Mouse (Mus musculus) forebrain, embryonic 15.5 days (tissue): ENCODE results near the gene Rusc2. TPM values are rescaled to one million over a fixed set of nuclear protein-coding genes. Genes with fewer than 3 reads are reported as not detected.

ENCODE experiments used
- ATAC-seq: fragments of 200-750 bp; cut with Nextera tagmentation; replicated peaks from 2 replicates; pipeline ENCODE4 v1.8.0; 2017; ENCODE audit warnings: mild to moderate bottlenecking, moderate TSS enrichment, moderate library complexity
- H3K27ac ChIP-seq: fragments of 300-500 bp; sonication (generic); replicated peaks from 2 replicates; pipeline ENCODE4 v1.5.1; 2015; ENCODE audit warnings: mild to moderate bottlenecking, inconsistent platforms
- H3K27me3 ChIP-seq: fragments of 300-500 bp; sonication (generic); 2 replicates; pipeline ENCODE4 v1.6.1; 2015; ENCODE audit warnings: inconsistent platforms
- H3K36me3 ChIP-seq: fragments of 300-500 bp; sonication (generic); 2 replicates; pipeline ENCODE4 v1.6.1; 2015; ENCODE audit warnings: mild to moderate bottlenecking, inconsistent platforms
- H3K4me1 ChIP-seq: fragments of 300-500 bp; sonication (generic); 2 replicates; pipeline ENCODE4 v1.6.1; 2015; ENCODE audit warnings: inconsistent platforms
- H3K4me2 ChIP-seq: fragments of 300-500 bp; sonication (generic); replicated peaks from 2 replicates; pipeline ENCODE4 v1.6.1; 2015; ENCODE audit warnings: mild to moderate bottlenecking, inconsistent platforms
- H3K4me3 ChIP-seq: fragments of 300-500 bp; sonication (generic); 2 replicates; pipeline ENCODE4 v1.5.1; 2015; ENCODE audit warnings: mild to moderate bottlenecking, inconsistent platforms
- H3K9ac ChIP-seq: fragments of 300-500 bp; sonication (generic); replicated peaks from 2 replicates; pipeline ENCODE4 v1.6.1; 2015; ENCODE audit warnings: mild to moderate bottlenecking, inconsistent platforms
- H3K9me3 ChIP-seq: fragments of 300-500 bp; sonication (generic); 2 replicates; pipeline ENCODE4 v1.6.1; 2016; ENCODE audit warnings: inconsistent platforms
- WGBS: fragments of 180-500 bp; shearing (Covaris S2); methylation state at CpG from one replicate; pipeline ENCODE4 v1.1.7; 2015; ENCODE audit warnings: mixed read lengths; 5-methylcytosine and 5-hydroxymethylcytosine counted together
- polyA plus RNA-seq: library from polyadenylated mRNA; unstranded; fragments of >200 nt; fragmentation: Nextera tagmentation; extraction: Ambion mirVana; gene quantifications from 2 replicates; pipeline ENCODE4 v1.2.1, GENCODE M21; 2015

Gene Rusc2
- polyA plus RNA-seq, 1 experiment from 2014 or later, result 59.8 TPM

DNA sequence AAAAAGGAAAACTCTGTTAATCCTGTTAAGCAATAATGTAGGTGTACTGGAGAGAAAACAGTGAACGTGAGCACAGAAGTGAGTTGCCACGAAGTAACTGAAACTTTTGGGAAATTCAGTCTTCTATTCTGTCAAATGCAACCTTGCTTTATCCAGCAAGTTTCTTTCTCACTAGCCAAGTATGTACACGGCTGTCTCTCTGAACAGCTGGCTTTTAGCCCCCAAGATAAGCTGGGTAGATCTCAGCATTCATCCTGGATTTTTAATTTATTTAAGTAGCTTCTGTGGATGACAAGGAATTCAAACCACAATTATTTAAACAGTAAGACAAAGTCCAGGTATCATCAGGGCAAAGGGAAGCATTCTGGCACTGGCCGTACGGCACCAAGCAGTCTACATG is 14.5 kb upstream of the Rusc2 start:
- H3K4me2 ChIP-seq, result no peak overlapping the region
- 84% methylated on average over 5 of the region's 5 CpGs for WGBS
- no peaks in the 10 kb centered on the region for H3K4me1 ChIP-seq
- H3K27me3 ChIP-seq, result no peaks in the 10 kb centered on the region
- no peak overlapping the region for H3K27ac ChIP-seq
- H3K9ac ChIP-seq, result no peak overlapping the region
- ATAC-seq, result no peak
- H3K4me3 ChIP-seq, result no peak overlapping the region
- no peaks in the 10 kb centered on the region for H3K36me3 ChIP-seq
- no peaks in the 10 kb centered on the region for H3K9me3 ChIP-seq

DNA sequence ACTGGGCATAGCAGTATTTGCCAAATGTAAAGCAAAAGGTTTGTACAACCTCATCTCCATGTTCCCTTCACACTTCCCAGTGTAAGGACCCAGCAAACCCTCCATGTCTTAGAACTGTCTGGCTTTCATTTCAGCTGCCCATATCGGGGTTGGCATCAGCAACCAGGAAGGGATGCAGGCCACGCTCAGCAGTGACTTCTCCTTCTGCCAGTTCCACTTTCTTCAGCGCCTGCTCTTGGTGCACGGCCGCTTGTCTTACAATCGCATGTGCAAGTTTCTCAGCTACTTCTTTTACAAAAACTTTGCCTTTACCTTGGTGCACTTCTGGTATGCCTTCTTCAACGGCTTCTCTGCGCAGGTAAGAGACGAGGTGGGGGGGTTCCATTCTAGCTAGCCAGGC is 14.0 kb upstream of the Rusc2 start:
- no peak for ATAC-seq
- H3K27me3 ChIP-seq, result no peaks in the 10 kb centered on the region
- H3K4me2 ChIP-seq, result no peak overlapping the region
- no peak overlapping the region for H3K4me3 ChIP-seq
- H3K9ac ChIP-seq, result no peak overlapping the region
- no peaks in the 10 kb centered on the region for H3K9me3 ChIP-seq
- WGBS, result 93% methylated on average over 9 of the region's 9 CpGs
- H3K27ac ChIP-seq, result no peak overlapping the region
- no peaks in the 10 kb centered on the region for H3K4me1 ChIP-seq
- H3K36me3 ChIP-seq, result no peaks in the 10 kb centered on the region

DNA sequence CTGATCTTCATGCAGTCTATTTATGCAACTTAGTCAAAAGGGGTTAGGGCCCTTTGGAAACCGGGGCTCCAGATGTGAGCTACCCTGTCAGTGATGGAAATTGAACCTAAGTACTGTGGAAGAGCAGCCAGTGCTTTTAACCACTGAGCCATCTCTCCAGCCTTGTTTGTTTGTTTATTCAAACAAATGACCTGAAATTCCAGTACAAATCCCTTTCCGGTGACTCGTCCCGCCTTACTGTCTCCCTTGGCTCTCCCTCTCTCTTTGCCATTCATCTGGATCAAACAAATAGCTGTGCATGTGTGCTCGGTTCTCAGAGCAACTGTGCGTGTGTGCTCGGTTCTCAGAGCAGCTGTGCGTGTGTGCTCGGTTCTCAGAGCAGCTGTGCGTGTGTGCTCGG is 10.4 kb upstream of the Rusc2 start:
- WGBS, result 79% methylated on average over 11 of the region's 11 CpGs
- Histone ChIP-seq H3K4me2 (no peak overlapping the region), H3K27me3 (no peaks in the 10 kb centered on the region), H3K9ac (no peak overlapping the region), H3K36me3 (no peaks in the 10 kb centered on the region), H3K27ac (no peak overlapping the region), H3K4me3 (no peak overlapping the region), H3K4me1 (no peaks in the 10 kb centered on the region), H3K9me3 (no peaks in the 10 kb centered on the region)
- ATAC-seq, result no peak

DNA sequence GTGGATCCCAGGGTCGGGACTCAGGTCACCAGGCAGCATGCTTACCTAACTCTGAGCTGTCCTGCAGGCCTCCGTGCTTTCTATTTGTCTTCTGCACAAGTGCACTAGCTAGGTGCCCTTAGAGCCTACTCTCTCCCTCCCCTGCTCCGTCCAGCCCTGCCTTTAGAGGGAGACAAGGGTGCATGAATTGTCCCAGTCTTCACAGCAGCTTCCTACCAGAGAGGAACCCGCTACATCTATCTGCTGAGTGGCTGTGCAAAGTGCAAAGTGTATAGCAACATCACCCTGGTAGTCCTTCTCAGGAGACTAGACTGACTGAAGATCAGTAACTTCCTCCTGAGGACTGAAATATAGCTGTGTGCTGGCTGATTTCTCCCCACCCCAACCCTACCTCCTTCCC is 9.6 kb upstream of the Rusc2 start:
- 75% methylated on average over 4 of the region's 4 CpGs for WGBS
- no peaks in the 10 kb centered on the region for H3K9me3 ChIP-seq
- no peaks in the 10 kb centered on the region for H3K4me1 ChIP-seq
- H3K27ac ChIP-seq, result no peak overlapping the region
- ATAC-seq, result no peak
- no peaks in the 10 kb centered on the region for H3K36me3 ChIP-seq
- H3K27me3 ChIP-seq, result no peaks in the 10 kb centered on the region
- H3K9ac ChIP-seq, result no peak overlapping the region
- no peak overlapping the region for H3K4me3 ChIP-seq
- no peak overlapping the region for H3K4me2 ChIP-seq

DNA sequence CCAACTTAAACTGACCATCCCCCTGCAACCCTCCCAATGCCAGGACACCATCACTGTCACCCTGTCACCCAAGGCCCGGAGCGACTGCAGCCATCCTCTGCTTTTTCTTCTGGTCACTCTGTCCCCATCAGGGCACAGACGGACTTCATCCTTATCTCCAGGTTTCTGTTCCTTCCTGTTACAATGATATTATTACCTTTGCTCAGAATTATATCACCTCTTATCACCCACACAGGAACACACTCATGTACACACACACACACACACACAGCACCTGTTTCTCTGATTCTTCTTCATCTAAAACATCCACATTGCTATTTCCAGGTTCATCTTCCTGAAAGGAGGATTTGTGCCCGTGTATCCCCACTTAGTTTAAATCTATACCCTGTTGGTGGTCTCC is 7.5 kb upstream of the Rusc2 start:
- 84% methylated on average over 4 of the region's 4 CpGs for WGBS
- Histone ChIP-seq H3K27ac (no peak overlapping the region), H3K4me1 (no peaks in the 10 kb centered on the region), H3K27me3 (no peaks in the 10 kb centered on the region), H3K9ac (no peak overlapping the region), H3K9me3 (no peaks in the 10 kb centered on the region), H3K36me3 (no peaks in the 10 kb centered on the region), H3K4me3 (no peak overlapping the region), H3K4me2 (no peak overlapping the region)
- ATAC-seq, result no peak

DNA sequence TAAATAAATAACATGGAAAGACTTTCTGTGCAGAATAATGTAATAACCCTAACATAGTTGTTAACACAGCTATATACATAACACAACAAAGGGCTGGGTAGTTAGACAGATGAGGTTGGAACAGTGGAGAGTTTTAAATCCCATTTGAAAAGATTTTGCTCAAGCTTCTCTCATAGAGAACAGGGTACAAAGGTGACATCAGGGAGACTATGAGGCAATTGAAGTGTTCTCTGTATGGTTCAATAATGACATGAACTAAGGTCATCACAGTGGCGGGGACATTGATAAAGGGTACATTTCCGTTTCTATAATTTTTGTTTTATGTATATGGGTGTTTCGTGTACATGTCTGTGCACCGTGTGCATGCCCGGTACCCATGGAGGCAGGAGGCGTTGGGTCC is 2.2 kb upstream of the Rusc2 start:
- peaks cover 29% of the 10 kb centered on the region for H3K4me1 ChIP-seq
- ATAC-seq, result no peak
- no peak overlapping the region for H3K27ac ChIP-seq
- H3K27me3 ChIP-seq, result no peaks in the 10 kb centered on the region
- H3K4me3 ChIP-seq, result no peak overlapping the region
- 88% methylated on average over 6 of the region's 6 CpGs for WGBS
- no peak overlapping the region for H3K4me2 ChIP-seq
- no peaks in the 10 kb centered on the region for H3K36me3 ChIP-seq
- H3K9ac ChIP-seq, result no peak overlapping the region
- no peaks in the 10 kb centered on the region for H3K9me3 ChIP-seq

DNA sequence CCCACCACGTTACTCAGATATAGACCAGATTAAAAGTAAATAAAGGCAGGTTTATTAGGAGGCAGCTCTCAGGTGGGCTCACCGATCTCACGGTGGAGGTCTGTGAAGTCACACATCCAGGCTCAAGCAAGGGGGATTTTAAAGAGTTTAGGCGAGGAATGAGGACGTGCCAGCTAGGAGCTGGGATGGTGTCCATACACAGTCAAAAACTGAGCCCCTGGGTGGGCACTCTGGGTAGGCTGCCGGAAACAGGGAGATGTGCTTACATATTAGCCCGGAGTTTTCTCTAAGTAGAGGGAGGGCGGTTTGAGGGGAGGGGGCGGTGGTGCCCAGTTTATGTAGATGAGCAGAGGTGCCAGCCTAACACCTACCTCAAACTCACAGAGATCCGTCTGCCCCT is 828 bp upstream of the Rusc2 start:
- Histone ChIP-seq H3K9me3 (no peaks in the 10 kb centered on the region), H3K9ac (peak overlapping the region; percentile 73), H3K36me3 (no peaks in the 10 kb centered on the region), H3K4me1 (peaks cover 29% of the 10 kb centered on the region), H3K27me3 (no peaks in the 10 kb centered on the region), H3K4me3 (peak overlapping the region; percentile 56), H3K27ac (no peak overlapping the region), H3K4me2 (peak overlapping the region; percentile 80)
- peak; percentile 3; the same call in 1 of the 2 replicates for ATAC-seq
- WGBS, result 49% methylated on average over 10 of the region's 10 CpGs

DNA sequence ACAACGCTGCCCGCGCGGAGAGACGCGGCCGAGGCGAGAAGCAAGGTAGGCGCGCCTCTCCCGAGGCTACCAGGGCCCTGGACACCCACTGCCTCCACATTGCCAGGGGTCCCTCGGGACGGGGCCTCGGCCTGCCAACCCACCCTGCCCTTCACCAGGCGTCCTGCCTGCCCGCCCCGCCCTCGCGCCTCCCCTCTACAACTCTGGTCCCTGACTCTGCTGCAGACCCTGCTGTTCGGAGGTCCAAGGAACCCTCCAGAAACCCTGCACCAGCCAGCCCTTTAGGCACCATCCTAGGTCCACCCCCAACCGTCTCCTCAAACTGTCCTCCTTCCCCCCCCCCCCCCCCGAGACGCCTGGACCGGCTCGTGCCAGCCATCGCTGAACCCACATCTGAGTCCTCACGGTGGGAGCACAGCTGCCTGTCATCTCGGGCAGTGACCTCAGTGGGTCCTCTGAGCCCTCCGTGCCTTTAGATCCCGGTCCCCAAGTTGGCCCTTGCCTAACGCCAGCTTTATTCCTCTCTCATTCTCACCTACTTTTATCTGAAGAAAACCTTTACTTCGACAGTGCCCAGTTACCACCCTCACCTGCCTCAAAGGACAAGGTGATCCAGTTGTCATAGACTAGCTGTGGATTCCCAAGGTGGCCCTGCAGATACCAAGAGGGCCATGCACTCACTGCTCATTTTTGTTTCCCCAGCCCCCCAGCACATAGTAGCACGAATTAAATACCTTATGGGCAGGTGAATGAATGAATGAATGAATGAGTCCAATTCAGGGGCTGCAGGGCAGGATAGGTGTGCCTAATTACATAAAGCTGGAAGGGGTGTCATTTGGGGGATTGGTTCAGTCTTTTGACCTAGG is 609 bp downstream of the Rusc2 start:
- Histone ChIP-seq H3K9ac (peak overlapping the region; percentile 73), H3K4me3 (peak overlapping the region; percentile 56), H3K9me3 (no peaks in the 10 kb centered on the region), H3K27me3 (no peaks in the 10 kb centered on the region), H3K27ac (peak overlapping the region; percentile 72), H3K36me3 (no peaks in the 10 kb centered on the region), H3K4me1 (peaks cover 29% of the 10 kb centered on the region), H3K4me2 (peak overlapping the region; percentile 80)
- 6% methylated on average over 33 of the region's 33 CpGs for WGBS
- peak; percentile 7; the same call in 1 of the 2 replicates for ATAC-seq

DNA sequence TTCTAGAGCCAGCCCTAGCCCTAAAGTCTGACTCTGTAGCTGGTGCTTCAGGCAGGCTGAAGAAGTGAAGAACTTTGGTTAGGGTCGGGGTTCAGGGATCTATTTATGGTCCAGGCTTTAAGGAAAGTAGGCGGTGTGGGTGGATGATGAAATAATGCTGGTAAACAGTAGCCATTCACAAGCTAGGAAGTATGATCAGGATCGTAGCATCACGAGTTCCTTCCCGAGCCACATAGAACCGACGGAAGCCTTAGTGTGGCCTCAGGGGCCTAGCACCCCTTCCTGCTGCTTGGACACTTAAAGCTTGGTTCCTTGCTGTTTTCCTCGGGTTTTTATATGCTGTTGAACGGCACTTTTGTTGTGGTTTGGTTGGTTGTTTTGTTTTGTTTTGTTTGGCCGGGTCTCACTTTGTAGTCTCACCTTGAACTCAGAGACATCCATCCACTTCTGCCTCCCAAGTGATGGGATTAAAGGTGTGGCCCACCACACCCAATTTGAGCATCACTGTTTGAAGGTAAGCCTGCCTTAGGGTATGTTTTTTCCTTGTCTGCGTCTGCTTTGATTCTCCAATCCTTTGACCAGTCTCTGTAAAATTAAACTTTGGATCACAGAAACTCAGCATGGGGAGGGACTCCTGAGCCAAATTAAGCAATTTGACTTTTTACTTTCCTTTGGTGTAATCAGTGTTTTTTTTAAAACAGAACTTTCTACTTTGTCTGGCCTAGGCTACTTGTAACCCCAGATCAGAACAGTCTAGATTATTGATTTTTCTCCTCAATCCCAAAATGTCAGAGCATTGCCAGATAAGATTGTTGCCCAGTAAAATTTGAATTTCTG is 1.7 kb downstream of the Rusc2 start:
- no peaks in the 10 kb centered on the region for H3K9me3 ChIP-seq
- ATAC-seq, result no peak
- H3K36me3 ChIP-seq, result no peaks in the 10 kb centered on the region
- H3K9ac ChIP-seq, result no peak overlapping the region
- H3K4me1 ChIP-seq, result peaks cover 29% of the 10 kb centered on the region
- H3K27me3 ChIP-seq, result no peaks in the 10 kb centered on the region
- WGBS, result 80% methylated on average over 11 of the region's 11 CpGs
- peak overlapping the region; percentile 56 for H3K4me3 ChIP-seq
- H3K27ac ChIP-seq, result no peak overlapping the region
- H3K4me2 ChIP-seq, result peak overlapping the region; percentile 80

DNA sequence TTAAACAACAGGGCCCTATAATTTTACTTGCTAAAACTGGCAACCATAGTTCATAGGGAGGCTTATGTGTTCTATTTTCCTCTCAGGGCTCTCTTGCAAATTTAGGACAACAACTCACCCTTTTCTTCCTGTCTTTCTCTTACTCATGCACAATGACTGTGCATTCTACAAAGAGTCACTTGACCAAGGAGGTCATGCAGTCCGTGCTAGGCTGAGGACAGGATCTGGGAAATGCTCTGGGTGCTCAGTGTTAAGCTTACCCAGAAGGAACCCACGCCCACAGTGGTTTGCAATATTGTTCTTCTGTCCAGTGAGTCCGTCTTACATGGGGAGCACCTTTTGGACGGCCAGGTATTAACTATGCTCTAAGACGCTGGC is 2.3 kb downstream of the Rusc2 start:
- Histone ChIP-seq H3K36me3 (0 out of 2 replicates have a peak, but pooled peaks cover 3% of the 10 kb centered on the region), H3K4me2 (no peak overlapping the region), H3K4me1 (peaks cover 29% of the 10 kb centered on the region), H3K9ac (no peak overlapping the region), H3K4me3 (no peak overlapping the region), H3K9me3 (no peaks in the 10 kb centered on the region), H3K27me3 (no peaks in the 10 kb centered on the region), H3K27ac (no peak overlapping the region)
- no peak for ATAC-seq
- WGBS, result 87% methylated on average over 5 of the region's 5 CpGs

DNA sequence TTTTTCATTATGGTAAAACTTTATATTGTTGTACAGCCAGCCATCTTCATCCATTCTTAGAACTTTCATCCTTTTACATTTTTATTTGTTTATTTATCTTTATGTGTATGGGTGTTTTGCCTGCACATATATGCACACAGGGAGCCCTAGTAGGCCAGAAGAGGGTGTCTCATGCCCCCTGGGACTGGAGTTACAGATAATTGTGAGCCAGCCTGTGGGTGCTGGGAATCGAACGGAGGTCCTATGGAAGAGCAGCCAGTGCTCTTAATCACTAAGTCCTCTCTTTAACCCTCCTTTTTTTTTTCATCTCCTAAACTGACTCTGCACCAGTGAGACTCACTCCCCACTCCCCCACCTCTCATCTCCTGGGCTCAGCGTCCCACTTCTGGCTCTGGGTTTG is 2.8 kb downstream of the Rusc2 start:
- 88% methylated on average over 3 of the region's 3 CpGs for WGBS
- ATAC-seq, result no peak
- H3K9ac ChIP-seq, result no peak overlapping the region
- peaks cover 29% of the 10 kb centered on the region for H3K4me1 ChIP-seq
- H3K4me3 ChIP-seq, result no peak overlapping the region
- no peak overlapping the region for H3K27ac ChIP-seq
- no peak overlapping the region for H3K4me2 ChIP-seq
- H3K27me3 ChIP-seq, result no peaks in the 10 kb centered on the region
- 0 out of 2 replicates have a peak, but pooled peaks cover 3% of the 10 kb centered on the region for H3K36me3 ChIP-seq
- H3K9me3 ChIP-seq, result no peaks in the 10 kb centered on the region

DNA sequence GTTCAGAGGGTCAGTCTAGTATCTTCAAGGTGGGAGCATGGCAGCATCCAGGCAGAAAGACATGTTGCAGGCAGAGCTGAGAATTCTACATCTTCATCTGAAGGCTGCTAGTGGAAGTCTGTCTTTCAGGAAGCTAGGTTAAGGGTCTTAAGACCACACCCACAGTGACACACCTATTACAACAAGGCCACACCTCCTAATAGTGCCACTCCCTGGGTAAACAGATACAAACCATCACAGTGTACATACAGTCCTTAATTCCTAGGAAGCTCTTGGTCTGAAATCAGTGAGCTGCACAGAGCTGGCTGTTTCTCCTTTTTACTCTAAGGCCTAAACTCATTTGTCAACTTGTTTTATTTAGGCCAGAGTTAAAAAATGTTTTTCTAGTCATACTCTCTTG is 5.2 kb downstream of the Rusc2 start:
- ATAC-seq, result no peak
- Histone ChIP-seq H3K4me2 (no peak overlapping the region), H3K36me3 (0 out of 2 replicates have a peak, but pooled peaks cover 3% of the 10 kb centered on the region), H3K9me3 (no peaks in the 10 kb centered on the region), H3K27me3 (no peaks in the 10 kb centered on the region), H3K9ac (no peak overlapping the region), H3K27ac (no peak overlapping the region), H3K4me1 (peaks cover 18% of the 10 kb centered on the region), H3K4me3 (no peak overlapping the region)
